Mouse (Mus musculus) liver, adult 2 months (tissue): ENCODE measurements around the gene Nos1.

Source experiments
- CTCF ChIP-seq: fragments of 200-500 bp; IDR thresholded peaks from 2 replicates; pipeline ENCODE4 v1.5.1; 2011; ENCODE audit warnings: low read depth, low read length, control low read depth
- POLR2A ChIP-seq: fragments of 200-500 bp; IDR thresholded peaks from 2 replicates; pipeline ENCODE4 v1.6.1; 2011; ENCODE audit warnings: low read length, control low read depth; ENCODE audit not compliant: insufficient read depth; ENCODE audit errors: extremely low read depth

DNA sequence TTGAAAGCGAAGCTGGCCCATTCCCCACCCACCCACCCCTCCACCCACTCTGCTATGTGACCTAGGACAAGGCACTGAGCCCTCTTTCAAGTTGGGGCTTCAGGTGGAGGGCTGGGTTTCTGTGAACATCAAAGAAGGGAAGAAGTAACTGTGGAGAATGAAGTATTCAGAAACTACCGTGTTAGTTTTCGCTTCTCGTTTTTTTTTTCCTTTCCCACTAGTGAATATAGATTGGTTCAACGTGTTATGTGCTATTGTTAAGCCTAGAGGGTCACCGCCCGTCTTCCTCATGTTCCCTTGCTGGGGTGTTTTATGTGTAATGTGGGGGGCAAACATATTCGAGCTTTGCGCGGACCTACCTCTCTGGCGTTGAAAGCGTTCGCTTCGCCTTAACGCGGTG, 85.0 kb downstream of the Nos1 start:
- TF ChIP-seq CTCF (no peak), POLR2A (no peak)
